Mouse (Mus musculus) cerebellum, postnatal 4 days (tissue): ENCODE measurements at regions not wholly inside any gene's neighbourhood (a gene's known extent, or its start where the extent isn't known, plus 50 kb on each side); places are given as distances from the start of the nearest gene placed in this dataset.

Source experiments
- DNase-seq, 2 experiments: peaks; one replicate each; pipeline ENCODE4 v3.0.0; 2022; ENCODE audit warnings: low spot score in 2 of 2, mixed read lengths in 1 of 2

- no peak for DNase-seq
Measured at GRCm38 (mm10) chr10:97778531-97778930, 52.0 kb upstream of the C030005K15Rik start.

GRCm38 (mm10) chr10:97779335-97779734 lies 52.8 kb upstream of the C030005K15Rik start:
- DNase-seq = no peak

- DNase-seq = no peak
Measured at GRCm38 (mm10) chr10:97793804-97794203, 67.2 kb upstream of the C030005K15Rik start.

- no peak for DNase-seq
Measured at GRCm38 (mm10) chr10:97801448-97802265, 75.1 kb upstream of the C030005K15Rik start.

GRCm38 (mm10) chr10:97807947-97808346 lies 81.4 kb upstream of the C030005K15Rik start:
- DNase-seq = no peak

- no peak for DNase-seq
Measured at GRCm38 (mm10) chr10:97842574-97842973, 116.0 kb upstream of the C030005K15Rik start.

GRCm38 (mm10) chr10:97851487-97851886 lies 124.9 kb upstream of the C030005K15Rik start:
- DNase-seq = no peak

GRCm38 (mm10) chr10:97877088-97877487 lies 150.5 kb upstream of the C030005K15Rik start:
- DNase-seq = no peak

- DNase-seq = no peak
Measured at GRCm38 (mm10) chr10:97886049-97886448, 159.5 kb upstream of the C030005K15Rik start.

GRCm38 (mm10) chr10:97905793-97906192 lies 179.2 kb upstream of the C030005K15Rik start:
- DNase-seq = no peak

GRCm38 (mm10) chr10:97925568-97925967 lies 199.0 kb upstream of the C030005K15Rik start:
- DNase-seq = no peak

- DNase-seq = no peak
Measured at GRCm38 (mm10) chr10:97940345-97940744, 213.8 kb upstream of the C030005K15Rik start.

- no peak for DNase-seq
Measured at GRCm38 (mm10) chr10:97965881-97966280, 239.3 kb upstream of the C030005K15Rik start.

GRCm38 (mm10) chr10:97966931-97967330 lies 240.4 kb upstream of the C030005K15Rik start:
- no peak for DNase-seq

- DNase-seq = no peak
Measured at GRCm38 (mm10) chr10:98007037-98007436, 280.5 kb upstream of the C030005K15Rik start.

- no peak for DNase-seq
Measured at GRCm38 (mm10) chr10:98008355-98008754, 281.8 kb upstream of the C030005K15Rik start.

- DNase-seq = no peak
Measured at GRCm38 (mm10) chr10:98012916-98013315, 286.4 kb upstream of the C030005K15Rik start.

GRCm38 (mm10) chr10:98014985-98015902 lies 288.7 kb upstream of the C030005K15Rik start:
- DNase-seq = no peak

GRCm38 (mm10) chr10:98016596-98017304 lies 290.2 kb upstream of the C030005K15Rik start:
- no peak for DNase-seq

GRCm38 (mm10) chr10:98029124-98029523 lies 302.6 kb upstream of the C030005K15Rik start:
- no peak for DNase-seq

- no peak for DNase-seq
Measured at GRCm38 (mm10) chr10:98029621-98030020, 303.1 kb upstream of the C030005K15Rik start.

GRCm38 (mm10) chr10:98032661-98033060 lies 306.1 kb upstream of the C030005K15Rik start:
- no peak for DNase-seq
